Mouse (Mus musculus): ENCODE measurements around the gene Ky. TPM values are rescaled to one million over a fixed set of nuclear protein-coding genes. Genes with fewer than 3 reads are reported as not detected.

The Ky gene
- polyA plus RNA-seq, 1 experiment from 2014 or later = 1.1 TPM

DNA sequence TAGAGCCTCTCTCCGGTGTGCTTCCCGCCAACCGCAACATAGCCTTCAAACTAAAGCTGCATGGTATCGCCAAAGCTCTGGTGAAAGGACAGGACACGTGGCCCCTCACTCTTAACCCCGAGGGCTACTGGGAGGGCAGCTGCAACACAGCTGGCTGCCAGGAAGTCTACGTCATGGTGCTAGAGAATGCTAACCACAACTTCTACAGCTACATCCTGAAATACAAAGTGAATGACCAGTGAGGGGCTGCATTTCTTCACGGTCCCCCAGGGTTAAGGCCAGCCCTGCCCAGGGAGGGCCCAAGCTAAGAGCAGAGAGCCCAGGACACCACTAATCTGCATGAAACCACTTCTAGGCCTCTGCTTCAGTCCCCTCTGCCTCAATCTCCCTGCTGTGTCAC is 37.0 kb downstream of the Ky start:
- no peak overlapping the region for H3K4me3 ChIP-seq
- WGBS = 72% methylated on average over 8 of the region's 8 CpGs

GRCm38 (mm10) chr9:102543761-102544115 is 38.2 kb downstream of the Ky start:
- H3K27me3 ChIP-seq = peaks cover 64% of the 10 kb centered on the region
- no peaks in the 10 kb centered on the region for H3K9me3 ChIP-seq (replicated peaks)
- H3K27ac ChIP-seq = no peak overlapping the region
- no peaks in the 10 kb centered on the region for H3K36me3 ChIP-seq
- peaks cover 18% of the 10 kb centered on the region for H3K4me1 ChIP-seq (replicated peaks)
- 71% methylated on average over 2 of the region's 2 CpGs for WGBS
- no peak overlapping the region for H3K4me2 ChIP-seq
- H3K4me3 ChIP-seq = no peak overlapping the region
- no peak for ATAC-seq (replicated peaks; ENCODE audit: insufficient number of reproducible peaks, insufficient read depth, low FRiP score, low read depth)
- H3K9ac ChIP-seq = no peak overlapping the region

More for the DNA sequence above, 37.0 kb downstream of the Ky start:
- peaks cover 18% of the 10 kb centered on the region for H3K4me1 ChIP-seq (replicated peaks)
- no peak overlapping the region for H3K4me2 ChIP-seq
- H3K9me3 ChIP-seq (replicated peaks) = no peaks in the 10 kb centered on the region
- no peaks in the 10 kb centered on the region for H3K36me3 ChIP-seq
- H3K27ac ChIP-seq = no peak overlapping the region
- H3K9ac ChIP-seq = no peak overlapping the region
- peaks cover 62% of the 10 kb centered on the region for H3K27me3 ChIP-seq
- ATAC-seq (replicated peaks; ENCODE audit: insufficient number of reproducible peaks, insufficient read depth, low FRiP score, low read depth) = no peak

DNA sequence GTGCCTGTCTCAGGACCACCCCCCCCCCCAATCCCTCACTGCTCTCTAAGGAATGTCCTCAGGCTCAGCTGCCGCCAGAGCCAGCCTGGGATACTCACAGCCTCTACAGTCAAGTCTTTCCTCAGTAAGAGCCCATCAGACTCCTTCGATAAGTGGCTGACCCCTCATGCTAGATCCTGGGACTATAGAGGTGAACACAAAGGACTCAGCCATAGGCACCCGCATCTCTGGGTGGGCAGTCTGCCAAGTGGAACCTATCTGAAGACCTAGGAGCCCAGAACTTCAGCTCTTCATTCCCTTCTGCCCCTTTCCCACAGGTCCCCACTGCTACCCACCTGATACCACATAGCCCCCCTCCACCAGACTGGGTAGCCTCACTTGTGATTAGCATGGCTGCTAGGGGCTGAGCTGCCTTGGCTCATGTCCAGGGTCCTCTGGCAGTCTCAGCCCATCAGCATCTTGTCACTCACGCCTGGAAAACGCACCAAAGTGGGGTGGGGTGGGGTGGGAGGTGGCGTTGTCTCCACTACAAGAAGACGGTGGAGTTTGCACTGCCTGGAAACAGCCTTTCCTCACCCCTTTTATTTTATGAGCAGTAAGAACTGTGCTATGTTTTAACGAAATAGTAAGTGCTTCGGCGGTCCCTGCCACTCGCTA is 38.7 kb downstream of the Ky start:
- Histone ChIP-seq H3K27me3 (peaks cover 64% of the 10 kb centered on the region), H3K9ac (no peak overlapping the region), H3K4me1 (replicated peaks) (peaks cover 18% of the 10 kb centered on the region), H3K27ac (no peak overlapping the region), H3K4me2 (peak overlapping the region; percentile 64), H3K9me3 (replicated peaks) (no peaks in the 10 kb centered on the region), H3K36me3 (no peaks in the 10 kb centered on the region), H3K4me3 (peak overlapping the region; percentile 31)
- 9% methylated on average over 11 of the region's 11 CpGs for WGBS
- ATAC-seq (replicated peaks; ENCODE audit: insufficient number of reproducible peaks, insufficient read depth, low FRiP score, low read depth) = peak; percentile 67

DNA sequence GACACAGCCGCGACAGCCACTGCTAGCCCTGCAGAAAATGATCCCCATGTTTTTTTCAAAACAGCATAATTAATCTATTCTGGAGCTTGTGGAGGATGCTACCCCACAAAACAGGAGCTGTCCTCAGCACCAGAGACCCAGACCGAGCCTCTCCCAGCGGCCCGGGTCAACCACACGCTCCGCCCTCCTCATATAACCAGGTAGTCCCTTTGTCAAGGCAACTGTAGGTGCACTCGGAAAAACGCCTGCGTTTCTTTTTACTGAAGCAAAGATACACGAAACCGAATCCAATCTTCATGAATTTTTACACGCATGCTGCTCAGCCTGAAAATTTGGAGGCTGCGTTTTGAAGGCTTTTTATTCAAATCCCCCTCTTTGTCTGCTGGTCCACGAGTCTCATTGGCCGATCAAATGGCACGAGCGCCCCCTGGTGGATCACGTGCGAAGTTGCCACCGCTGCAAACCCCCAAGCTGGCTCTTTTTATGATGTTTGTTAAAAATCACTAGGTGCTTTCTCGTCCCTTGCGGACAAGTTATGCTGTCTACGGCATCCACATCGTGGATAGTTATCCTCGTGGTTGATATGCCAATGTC is 39.3 kb downstream of the Ky start:
- Histone ChIP-seq H3K27me3 (peaks cover 60% of the 10 kb centered on the region), H3K9me3 (replicated peaks) (no peaks in the 10 kb centered on the region), H3K4me1 (replicated peaks) (peaks cover 18% of the 10 kb centered on the region), H3K27ac (no peak overlapping the region), H3K36me3 (no peaks in the 10 kb centered on the region), H3K9ac (no peak overlapping the region), H3K4me3 (peak overlapping the region; percentile 31), H3K4me2 (peak overlapping the region; percentile 64)
- WGBS = 1% methylated on average over 26 of the region's 26 CpGs
- 0 out of 2 replicates have a peak, but pooled peaks have one; percentile 49 for ATAC-seq (replicated peaks; ENCODE audit: insufficient number of reproducible peaks, insufficient read depth, low FRiP score, low read depth)

DNA sequence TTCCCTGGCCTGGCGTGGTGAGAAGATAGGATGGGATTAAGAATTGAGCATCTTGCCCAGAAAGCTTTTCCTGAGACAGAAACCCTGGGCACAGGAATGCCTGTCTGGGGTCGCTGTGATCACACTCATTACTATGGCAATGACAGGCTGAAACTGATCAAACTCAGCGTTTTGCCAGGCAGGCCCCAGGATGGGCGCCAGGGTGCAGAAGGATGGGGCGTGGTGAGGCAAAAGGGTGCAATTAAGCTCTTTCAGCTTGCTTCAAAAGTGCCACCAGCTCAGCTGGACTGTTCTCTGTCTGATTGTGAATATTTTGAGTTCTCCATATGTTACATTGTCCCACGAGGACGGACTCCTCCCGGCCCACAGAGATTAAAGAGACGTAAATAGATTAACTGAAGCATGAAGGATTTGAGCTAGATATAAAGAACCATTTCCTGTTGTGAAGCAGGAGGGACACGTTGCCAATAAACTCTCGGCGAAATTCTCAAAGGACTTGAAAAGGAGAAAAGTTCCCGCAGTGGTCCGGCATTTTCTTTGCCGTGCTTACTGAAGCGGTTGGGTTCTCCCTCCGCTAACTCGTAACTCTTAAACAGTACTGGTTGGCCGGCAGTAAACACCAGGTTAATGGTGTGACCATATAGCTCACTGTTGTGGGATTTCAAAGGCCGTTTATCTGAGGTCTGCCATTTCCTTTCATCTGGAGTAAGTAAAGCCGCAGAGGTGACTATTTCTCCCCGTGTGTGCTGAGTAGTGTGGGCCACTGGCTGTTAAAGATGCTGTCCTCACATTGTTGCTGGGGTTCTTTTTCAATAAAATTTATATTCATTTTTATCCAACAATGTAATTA is 40.1 kb downstream of the Ky start:
- WGBS = 36% methylated on average over 22 of the region's 22 CpGs
- peaks cover 58% of the 10 kb centered on the region for H3K27me3 ChIP-seq

DNA sequence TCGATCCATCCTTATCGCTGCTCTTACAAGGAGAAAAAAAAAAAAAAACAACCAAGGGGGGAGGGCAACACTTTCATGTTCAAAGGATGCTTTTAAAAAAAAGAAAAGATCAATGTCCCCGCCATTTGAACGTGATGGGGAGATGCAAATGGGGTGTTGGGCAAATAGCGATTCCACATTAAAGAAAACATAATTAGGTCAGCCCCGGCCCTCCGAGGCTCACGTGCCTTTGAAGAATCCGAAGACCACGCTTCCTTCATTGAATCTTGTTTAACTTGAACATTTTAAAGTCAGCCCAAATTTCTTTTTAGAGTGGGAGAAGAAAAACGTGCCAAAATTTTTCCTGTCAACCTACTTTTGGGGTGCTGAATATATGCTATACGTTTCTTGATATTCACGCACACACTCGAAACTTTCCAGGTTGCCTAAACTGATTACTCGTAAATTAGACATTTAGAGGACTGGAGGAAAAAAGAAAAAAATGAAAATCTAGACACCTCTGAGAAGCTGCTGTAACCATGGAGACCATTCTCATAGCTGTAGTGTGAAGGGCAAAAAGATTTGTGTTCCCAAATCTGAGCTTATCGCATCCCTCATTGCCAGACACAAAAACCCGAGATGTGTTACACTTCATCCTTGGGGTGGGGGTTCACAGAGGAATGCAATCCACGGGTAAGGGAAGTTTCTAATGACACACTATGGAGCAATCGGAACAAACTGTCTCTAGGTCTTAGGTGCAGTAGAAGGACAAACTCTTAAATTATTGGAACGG is 40.9 kb downstream of the Ky start:
- 67% methylated on average over 20 of the region's 20 CpGs for WGBS
- Histone ChIP-seq H3K4me1 (replicated peaks) (peaks cover 18% of the 10 kb centered on the region), H3K9me3 (replicated peaks) (no peaks in the 10 kb centered on the region), H3K27me3 (peaks cover 56% of the 10 kb centered on the region), H3K27ac (no peak overlapping the region), H3K4me2 (no peak overlapping the region), H3K9ac (no peak overlapping the region), H3K36me3 (no peaks in the 10 kb centered on the region), H3K4me3 (no peak overlapping the region)
- ATAC-seq (replicated peaks; ENCODE audit: insufficient number of reproducible peaks, insufficient read depth, low FRiP score, low read depth) = no peak

More for the DNA sequence above, 40.1 kb downstream of the Ky start:
- H3K9ac ChIP-seq = no peak overlapping the region
- no peak overlapping the region for H3K4me3 ChIP-seq
- H3K27ac ChIP-seq = no peak overlapping the region
- ATAC-seq (replicated peaks; ENCODE audit: insufficient number of reproducible peaks, insufficient read depth, low FRiP score, low read depth) = no peak
- peaks cover 18% of the 10 kb centered on the region for H3K4me1 ChIP-seq (replicated peaks)
- peak overlapping the region; percentile 64; the same call in 1 of the 2 replicates for H3K4me2 ChIP-seq
- H3K36me3 ChIP-seq = no peaks in the 10 kb centered on the region
- H3K9me3 ChIP-seq (replicated peaks) = no peaks in the 10 kb centered on the region

GRCm38 (mm10) chr9:102547028-102547354 is 41.4 kb downstream of the Ky start:
- no peaks in the 10 kb centered on the region for H3K9me3 ChIP-seq (replicated peaks)
- H3K4me3 ChIP-seq = no peak overlapping the region
- H3K27me3 ChIP-seq = peaks cover 54% of the 10 kb centered on the region
- ATAC-seq (replicated peaks; ENCODE audit: insufficient number of reproducible peaks, insufficient read depth, low FRiP score, low read depth) = no peak
- no peak overlapping the region for H3K27ac ChIP-seq
- H3K9ac ChIP-seq = no peak overlapping the region
- no peak overlapping the region for H3K4me2 ChIP-seq
- peaks cover 20% of the 10 kb centered on the region for H3K4me1 ChIP-seq (replicated peaks)
- H3K36me3 ChIP-seq = no peaks in the 10 kb centered on the region
- WGBS = 72% methylated on average over 7 of the region's 7 CpGs

DNA sequence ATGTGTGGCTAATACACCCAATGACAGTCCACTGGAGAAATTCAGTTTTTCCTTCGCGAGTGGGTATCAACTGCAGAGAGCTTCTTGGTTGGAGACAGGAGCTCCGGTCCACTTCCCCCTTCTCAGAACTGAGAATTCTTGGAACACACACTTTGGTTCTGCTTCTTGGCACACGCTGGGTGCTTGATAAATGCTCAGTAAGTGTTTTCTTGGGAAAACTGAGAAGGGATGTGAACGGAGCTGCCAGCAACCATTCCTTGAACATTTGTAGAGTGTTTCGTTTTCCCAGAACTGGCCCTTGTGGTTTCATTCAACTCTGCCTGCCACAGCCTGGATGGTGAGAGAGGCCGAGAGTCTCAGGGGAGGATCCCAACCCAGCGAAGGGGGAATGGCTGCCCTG is 43.7 kb downstream of the Ky start:
- WGBS = 76% methylated on average over 8 of the region's 8 CpGs
- no peak overlapping the region for H3K27ac ChIP-seq
- H3K9ac ChIP-seq = no peak overlapping the region
- no peak overlapping the region for H3K4me3 ChIP-seq
- no peak overlapping the region for H3K4me2 ChIP-seq
- peaks cover 13% of the 10 kb centered on the region for H3K4me1 ChIP-seq (replicated peaks)
- H3K9me3 ChIP-seq (replicated peaks) = no peaks in the 10 kb centered on the region
- no peaks in the 10 kb centered on the region for H3K36me3 ChIP-seq
- ATAC-seq (replicated peaks; ENCODE audit: insufficient number of reproducible peaks, insufficient read depth, low FRiP score, low read depth) = no peak
- peaks cover 33% of the 10 kb centered on the region for H3K27me3 ChIP-seq

DNA sequence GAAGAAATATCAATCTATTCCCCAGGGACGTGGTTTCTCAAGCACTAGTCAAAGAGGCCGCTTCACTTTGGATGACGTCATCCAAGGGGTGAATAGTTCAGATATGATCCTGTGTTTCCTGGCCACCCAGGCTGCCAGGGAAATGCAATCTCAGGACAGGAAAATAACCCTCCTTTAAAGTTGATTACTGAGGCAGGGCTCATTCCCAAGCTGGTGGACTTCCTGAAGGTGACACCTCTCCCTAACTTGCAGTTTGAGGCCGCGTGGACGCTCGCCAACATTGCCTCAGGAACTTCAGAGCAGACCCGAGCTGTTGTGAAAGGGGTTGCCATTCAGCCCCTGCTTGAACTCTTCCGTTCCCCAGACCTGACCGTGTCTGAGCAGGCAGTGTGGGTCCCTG is 46.2 kb downstream of the Ky start:
- 41% methylated on average over 10 of the region's 10 CpGs for WGBS
- H3K9me3 ChIP-seq (replicated peaks) = no peaks in the 10 kb centered on the region
- H3K27me3 ChIP-seq = peaks cover 20% of the 10 kb centered on the region
- no peaks in the 10 kb centered on the region for H3K36me3 ChIP-seq
- H3K4me3 ChIP-seq = no peak overlapping the region
- H3K4me1 ChIP-seq (replicated peaks) = 0 out of 2 replicates have a peak, but pooled peaks cover 2% of the 10 kb centered on the region
- no peak overlapping the region for H3K27ac ChIP-seq
- no peak overlapping the region for H3K4me2 ChIP-seq
- H3K9ac ChIP-seq = no peak overlapping the region
- ATAC-seq (replicated peaks; ENCODE audit: insufficient number of reproducible peaks, insufficient read depth, low FRiP score, low read depth) = no peak

DNA sequence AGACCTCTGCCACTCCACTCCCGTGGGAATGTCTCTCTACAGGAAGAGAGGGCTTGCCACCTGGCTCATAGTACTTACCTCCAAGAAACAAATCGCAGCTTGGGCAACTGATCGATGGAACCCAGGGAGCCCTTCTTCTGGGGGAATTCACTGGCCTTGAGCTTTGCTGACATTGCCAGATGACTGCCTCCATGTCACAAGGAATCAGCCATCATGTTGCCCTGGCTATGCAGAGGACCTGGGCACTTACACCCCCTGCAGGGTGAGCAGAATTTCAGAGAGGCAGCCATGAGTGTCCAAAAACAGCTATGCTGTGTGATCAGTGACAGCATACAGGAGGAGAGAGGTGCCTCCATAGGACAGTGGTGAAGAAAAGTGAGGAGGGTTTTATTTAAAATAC is 48.2 kb downstream of the Ky start:
- 75% methylated on average over 3 of the region's 3 CpGs for WGBS

GRCm38 (mm10) chr9:102558463-102558862 is 52.9 kb downstream of the Ky start:
- peaks cover 4% of the 10 kb centered on the region; the same call in 1 of the 2 replicates for H3K27me3 ChIP-seq
- ATAC-seq (replicated peaks; ENCODE audit: insufficient number of reproducible peaks, insufficient read depth, low FRiP score, low read depth) = no peak
- WGBS = 83% methylated on average over 3 of the region's 3 CpGs
- H3K4me3 ChIP-seq = no peak overlapping the region
- H3K4me2 ChIP-seq = no peak overlapping the region
- no peak overlapping the region for H3K27ac ChIP-seq
- no peaks in the 10 kb centered on the region for H3K9me3 ChIP-seq (replicated peaks)
- no peaks in the 10 kb centered on the region for H3K36me3 ChIP-seq
- no peaks in the 10 kb centered on the region for H3K4me1 ChIP-seq (replicated peaks)
- no peak overlapping the region for H3K9ac ChIP-seq

More for the DNA sequence above, 48.2 kb downstream of the Ky start:
- H3K27ac ChIP-seq = no peak overlapping the region
- 0 out of 2 replicates have a peak, but pooled peaks cover 2% of the 10 kb centered on the region for H3K4me1 ChIP-seq (replicated peaks)
- H3K27me3 ChIP-seq = peaks cover 4% of the 10 kb centered on the region; the same call in 1 of the 2 replicates
- ATAC-seq (replicated peaks; ENCODE audit: insufficient number of reproducible peaks, insufficient read depth, low FRiP score, low read depth) = no peak
- no peak overlapping the region for H3K4me2 ChIP-seq
- H3K36me3 ChIP-seq = no peaks in the 10 kb centered on the region
- no peaks in the 10 kb centered on the region for H3K9me3 ChIP-seq (replicated peaks)
- no peak overlapping the region for H3K4me3 ChIP-seq
- H3K9ac ChIP-seq = no peak overlapping the region

Measured in heart, embryonic 15.5 days (tissue).